Mouse (Mus musculus) layer of hippocampus, adult 8-10 months (tissue): ENCODE results near the gene Nat8f4. TPM values are rescaled to one million over a fixed set of nuclear protein-coding genes. Genes with fewer than 3 reads are reported as not detected.
"Not testable (repeated sequence)": the region's sequence is repeated elsewhere in the genome, so short reads cannot be mapped to it uniquely, and the experiment has no call there.

Experiments
- DNase-seq, 2 experiments: peaks; one replicate each; pipeline ENCODE4 v3.0.0; 2022; ENCODE audit warnings: low spot score in 2 of 2
- total RNA-seq, 4 experiments: library from RNA; stranded (reverse); gene quantifications; 2 replicates each; pipeline ENCODE4 v1.2.4; 2022

The Nat8f4 gene
- total RNA-seq, 4 experiments from 2014 or later = 6.0 to 10.0 (median 8.9) TPM

DNA sequence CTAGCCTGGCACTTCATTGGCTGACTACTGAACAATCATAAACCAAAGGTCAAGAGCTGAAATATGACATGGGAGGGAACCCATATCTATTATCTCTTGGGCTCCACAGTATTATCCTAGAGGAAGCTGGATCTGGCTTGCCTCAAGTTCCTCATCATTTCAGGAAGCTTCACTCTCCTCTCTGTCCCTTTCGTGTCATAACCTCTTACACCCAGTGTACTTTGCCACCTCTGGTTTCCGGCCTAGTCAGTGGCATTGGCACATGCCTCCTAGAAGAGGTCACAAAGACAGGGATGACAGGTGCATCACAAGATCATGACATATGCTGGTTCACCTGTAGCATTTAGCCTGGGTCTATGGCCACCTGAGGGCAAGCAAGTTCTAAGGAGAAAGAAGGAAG, 2.4 kb downstream of the Nat8f4 start:
- no peak for DNase-seq

DNA sequence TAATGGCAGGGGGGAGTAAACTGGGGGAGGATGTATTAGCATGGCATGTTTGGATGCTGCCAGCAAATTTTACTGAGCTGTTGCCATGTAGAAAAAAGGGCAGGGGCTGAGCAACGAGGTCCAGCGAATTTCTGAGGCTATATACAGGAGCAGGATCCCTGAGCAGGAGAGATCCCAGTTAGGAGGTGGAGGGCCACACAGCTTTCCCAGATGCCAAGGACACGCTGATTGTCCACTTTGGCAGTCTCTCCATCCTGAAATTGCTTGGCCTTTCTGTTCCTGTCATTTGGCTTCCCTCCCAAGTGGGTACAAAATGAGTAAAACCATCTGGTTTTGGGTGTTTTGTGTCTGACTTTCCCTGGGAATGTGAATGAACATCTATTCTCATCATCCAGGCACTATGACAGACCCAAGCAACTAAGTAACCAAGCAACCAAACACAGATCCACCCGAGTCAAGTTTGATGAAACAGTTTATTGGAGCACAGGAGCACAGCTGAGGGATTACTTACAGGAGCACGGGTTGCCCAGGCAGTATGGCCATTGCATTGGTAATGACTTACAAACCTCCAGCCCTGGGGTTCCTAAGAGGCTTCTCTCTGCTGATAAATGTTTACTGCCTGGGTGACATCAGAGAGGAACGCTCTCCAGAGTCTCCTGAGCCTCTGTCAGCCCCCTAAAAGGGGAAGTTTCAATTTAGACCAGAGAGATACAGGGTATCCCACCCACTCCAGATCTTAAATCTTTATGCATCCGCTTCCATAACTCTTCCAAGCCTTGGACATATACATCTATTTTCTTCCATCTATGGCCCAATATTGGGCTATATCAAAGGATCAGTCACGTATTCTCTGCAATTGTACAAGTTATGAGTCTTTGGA, 5.8 kb downstream of the Nat8f4 start:
- not testable (repeated sequence) for DNase-seq

DNA sequence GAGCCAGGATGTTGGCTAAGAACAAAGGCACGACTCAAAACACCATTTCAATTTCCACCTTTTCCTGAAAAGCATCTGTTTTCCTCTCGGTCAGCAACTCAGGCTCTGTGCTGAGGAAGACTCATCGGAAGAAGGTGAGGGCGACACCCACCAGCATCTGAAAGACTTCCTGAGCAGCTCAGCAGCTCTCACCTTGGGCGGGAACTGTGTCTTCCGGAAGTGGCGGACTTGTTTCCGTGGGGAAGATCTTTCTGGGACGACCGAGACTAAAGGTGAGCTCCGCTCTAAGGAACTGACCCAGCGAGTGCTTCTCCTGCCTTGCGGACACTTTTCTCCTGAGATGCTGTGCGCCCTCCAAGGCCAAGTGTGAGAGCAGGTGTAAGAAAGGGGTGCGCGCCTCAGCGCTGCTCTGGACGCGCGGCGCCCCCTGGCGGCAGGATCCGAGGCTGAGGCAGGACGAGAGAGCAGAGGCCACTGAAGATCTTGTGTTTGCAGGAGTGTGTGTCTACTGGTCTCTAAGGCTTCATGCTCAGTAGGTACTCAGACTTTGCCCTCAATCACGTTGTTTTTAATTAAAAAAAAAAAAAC, 9.5 kb downstream of the Nat8f4 start:
- DNase-seq = not testable (repeated sequence)

DNA sequence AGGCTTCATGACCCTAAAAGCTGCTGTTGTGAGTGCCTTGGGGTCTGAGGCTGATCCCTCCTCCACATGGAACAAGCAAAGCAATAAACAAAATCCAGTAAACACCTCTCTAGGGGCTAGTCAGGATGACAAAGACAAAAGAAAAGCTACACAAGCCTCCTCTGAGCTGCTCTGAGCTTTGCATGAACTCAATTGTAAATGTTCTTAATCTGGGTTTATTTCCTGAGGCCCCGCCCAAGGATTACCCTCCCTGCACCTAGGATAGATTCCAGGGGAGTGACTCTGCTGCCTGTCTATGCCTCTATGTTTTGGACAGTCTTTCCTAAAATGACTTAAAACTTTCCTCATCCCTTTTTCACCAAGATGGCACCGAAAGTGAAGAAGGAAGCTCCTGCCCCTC, 15.7 kb downstream of the Nat8f4 start:
- DNase-seq = no peak

DNA sequence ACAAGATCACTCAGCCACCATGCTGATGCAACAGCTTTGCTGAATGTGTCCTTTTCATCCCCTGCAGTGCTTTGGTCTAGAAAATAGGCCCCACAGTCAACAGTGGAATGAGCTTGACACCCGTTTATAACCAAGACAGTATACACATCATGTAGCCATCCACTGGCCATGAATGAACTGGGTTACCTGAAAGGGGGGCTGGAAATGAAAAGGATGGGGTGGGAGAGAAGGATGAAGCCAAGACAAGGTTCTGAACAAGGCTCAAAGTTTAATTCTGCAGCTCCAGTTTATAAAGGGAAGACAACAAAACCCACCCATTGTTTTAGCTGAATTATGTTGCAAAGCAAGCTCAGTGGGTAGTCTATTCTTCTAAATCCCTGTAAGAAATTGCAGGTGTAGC, 20.4 kb downstream of the Nat8f4 start:
- DNase-seq = no peak

DNA sequence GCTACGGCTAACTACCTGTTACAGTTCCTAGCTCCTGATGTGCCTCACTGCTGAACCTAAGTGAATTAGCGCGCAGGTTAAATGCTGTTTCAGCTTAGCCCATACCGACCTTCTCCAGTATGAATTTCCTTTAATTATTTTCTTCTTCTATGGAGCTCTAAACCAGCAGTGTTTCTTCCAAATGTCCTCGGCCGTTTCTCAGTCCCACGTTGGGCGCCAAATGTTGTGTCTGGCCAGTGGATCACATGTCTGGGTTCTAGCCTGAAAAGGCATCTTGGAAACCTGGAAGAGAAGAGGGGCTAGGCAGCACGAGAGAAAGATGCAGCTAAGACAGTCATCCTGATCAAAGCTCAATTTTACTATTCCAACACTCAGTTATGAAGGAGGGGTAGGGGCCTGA, 21.4 kb downstream of the Nat8f4 start:
- DNase-seq = not testable (repeated sequence)

DNA sequence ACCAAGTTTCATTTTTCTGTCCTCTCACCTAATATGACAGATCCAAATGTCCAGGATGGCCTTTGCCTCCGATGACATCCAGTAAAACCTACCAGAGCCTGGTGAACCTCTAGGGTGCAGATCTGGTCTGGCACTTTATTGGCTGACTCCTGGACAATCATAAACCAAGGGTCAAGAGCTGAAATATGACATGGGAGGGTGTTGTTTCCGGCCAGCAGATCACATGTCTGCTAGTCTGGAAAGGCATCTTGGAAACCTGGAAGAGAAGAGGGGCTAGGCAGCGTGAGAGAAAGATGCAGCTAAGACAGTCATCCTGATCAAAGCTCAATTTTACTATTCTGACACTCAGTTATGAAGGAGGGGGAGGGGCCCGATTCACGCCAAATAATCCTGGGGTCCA, 35.7 kb downstream of the Nat8f4 start, which contains the start of gene Nat8f2:
Gene Nat8f2, minus strand, starts transcription at position 153 of the 400 bp plus-strand sequence.
- DNase-seq = not testable (repeated sequence)

DNA sequence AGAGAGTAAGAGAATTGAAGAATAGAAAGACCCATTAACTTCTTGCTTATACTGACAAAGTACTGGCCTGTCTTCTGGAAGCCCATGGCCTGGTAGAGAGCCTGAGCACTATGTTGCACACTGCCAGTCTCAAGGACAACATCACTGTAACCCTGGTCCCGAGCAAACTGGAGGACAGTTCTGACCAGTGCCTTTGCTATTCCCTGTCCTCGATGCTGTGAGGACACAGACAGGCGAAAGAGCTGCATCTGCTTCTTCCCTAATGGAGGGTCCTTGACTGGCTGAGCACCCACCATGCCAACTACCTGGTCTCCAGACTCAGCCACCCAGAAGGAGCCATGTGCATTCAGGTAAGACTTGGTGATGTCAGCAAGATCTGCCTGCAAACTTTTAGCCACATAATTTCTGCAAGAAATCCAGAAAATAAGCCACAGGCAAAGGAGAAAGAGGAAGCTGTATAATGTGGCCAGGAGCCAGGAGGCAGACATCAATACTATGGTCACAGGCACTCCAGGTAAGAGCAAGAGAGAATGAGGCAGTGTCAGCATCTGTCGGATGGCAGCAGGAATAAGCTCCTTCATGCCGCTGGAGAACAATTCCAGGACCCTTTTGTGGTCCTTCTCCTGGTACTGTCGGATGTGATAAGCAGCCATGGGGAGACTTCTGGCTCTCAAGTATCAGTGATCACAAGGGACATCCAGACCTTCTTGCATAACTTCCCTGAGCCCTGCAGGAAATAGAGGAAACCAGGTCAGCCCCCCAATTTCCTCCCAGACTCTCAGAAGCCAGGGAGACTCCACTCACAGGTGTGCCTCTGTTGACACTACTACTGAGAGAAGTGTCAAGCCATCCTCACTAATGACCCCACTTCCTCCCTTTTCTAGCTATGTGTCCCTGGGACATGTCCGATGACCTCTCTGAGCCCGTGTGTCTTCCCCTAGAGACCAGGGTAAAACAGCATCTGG, 36.7 kb downstream of the Nat8f4 start:
- DNase-seq = no peak

DNA sequence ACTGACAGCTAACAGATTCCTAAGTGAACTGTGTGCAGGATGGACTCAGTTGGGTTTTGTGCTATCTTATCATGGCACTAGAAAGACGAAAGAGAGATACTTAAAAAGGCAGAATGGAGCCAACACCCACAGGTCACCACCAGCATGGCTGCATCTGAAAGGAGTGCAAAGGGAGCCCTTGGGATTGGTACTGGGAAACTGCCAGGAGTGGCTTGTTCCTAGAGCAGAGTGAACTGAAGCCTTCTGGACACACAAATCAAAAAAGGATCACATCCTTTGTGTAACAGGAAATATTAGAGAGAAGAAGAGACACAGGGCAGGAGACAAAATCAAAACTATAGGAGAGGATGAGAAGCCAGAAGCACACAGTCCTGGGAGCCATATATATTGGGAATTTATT, 37.7 kb downstream of the Nat8f4 start:
- not testable (repeated sequence) for DNase-seq

DNA sequence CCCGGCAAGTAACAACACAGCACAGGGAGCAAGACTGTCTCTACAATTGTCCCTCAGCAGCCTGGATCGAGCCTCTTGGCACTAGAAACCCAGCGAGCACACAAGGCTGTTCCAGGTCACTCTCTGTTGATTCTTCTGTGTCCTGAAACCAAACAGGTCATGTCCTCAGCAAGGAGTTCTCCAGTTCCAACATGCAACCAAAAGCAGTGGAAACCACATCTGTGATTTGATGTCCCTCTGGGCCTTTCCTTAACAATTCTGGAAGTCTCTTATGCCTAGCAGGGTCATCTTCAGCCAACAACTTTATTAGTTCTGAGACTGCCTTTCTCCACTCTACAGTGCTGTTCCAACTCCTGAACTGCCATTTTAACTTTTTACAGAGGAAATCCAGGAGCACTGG, 38.5 kb downstream of the Nat8f4 start:
- not testable (repeated sequence) for DNase-seq

DNA sequence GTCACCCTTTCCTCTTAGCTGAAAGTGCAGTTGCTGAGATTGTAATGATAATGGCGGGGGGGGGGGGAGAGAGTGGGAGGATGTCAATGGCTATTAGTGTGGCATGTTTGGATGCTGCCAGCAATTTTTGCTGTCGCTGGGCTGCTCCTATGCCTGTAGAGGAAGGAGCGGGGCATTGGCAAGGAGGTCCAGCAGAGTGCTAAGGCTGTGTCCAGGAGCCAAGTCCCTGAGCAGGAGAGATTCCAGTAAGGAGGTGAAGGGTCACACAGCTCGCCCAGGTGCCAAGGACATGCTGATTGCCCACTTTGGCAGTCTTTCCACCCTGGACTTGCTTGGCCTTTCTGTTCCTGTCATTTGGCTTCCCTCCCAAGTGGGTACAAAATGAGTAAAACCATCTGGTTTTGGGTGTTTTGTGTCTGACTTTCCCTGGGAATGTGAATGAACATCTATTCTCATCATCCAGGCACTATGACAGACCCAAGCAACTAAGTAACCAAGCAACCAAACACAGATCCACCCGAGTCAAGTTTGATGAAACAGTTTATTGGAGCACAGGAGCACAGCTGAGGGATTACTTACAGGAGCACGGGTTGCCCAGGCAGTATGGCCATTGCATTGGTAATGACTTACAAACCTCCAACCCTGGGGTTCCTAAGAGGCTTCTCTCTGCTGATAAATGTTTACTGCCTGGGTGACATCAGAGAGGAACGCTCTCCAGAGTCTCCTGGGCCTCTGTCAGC, 39.6 kb downstream of the Nat8f4 start:
- DNase-seq = peak; percentile 33 to 51

DNA sequence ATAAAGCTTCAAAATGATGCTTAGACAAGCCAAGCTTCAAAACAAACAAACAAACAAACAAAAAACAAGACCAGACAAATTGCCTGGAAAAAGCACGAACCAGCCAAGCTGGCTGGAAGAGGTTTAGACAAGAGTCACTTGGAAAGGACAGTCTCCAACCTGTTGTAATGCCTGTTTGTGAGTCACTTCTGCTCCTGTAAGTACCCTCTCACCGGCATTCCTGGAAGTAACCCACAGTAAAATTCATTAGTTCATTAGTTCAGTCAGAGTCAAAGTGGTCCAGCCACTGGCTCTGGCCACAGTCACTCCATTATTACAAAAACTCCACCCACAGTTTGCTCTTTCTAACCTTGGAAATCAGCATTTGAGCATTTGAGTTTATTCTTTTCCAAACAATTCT, 40.8 kb downstream of the Nat8f4 start:
- no peak for DNase-seq

DNA sequence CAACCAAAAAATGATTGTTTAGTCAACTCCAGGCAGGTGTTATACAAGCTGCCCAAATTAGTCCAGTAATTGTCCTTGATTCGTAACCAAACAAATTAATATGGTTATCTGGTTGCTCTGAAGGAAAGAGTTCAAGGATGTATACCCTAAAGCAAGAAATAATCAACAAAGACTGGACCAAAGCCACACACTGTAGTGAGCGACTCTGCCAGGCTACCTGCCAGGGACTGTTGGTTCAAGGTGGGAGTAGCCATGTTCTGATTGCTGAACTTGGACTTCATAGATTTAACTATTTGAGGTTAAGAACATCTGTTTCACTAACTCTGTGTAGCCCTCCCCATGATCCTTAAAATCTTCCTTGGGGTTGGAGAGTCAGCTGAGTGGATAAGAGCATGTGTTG, 41.5 kb downstream of the Nat8f4 start:
- no peak for DNase-seq

DNA sequence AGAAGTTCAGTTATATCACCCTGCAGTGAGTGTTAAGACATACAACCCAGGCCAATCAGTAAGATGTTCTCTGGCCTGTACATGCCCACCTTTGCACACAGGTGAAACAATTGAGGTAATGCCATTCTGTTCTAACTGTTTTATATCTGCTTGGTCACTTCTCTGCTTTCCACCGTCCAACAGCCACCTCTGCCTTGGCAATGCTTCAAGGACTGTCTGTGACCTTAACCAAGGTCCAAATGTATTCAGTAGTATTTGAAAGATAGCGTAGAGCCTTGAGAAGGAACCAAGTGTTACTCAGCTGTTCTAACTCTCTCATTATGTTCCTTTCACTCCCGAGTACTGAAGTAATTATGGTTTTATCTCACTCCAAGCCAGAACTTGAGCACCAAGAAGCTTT, 42.1 kb downstream of the Nat8f4 start:
- DNase-seq = no peak

DNA sequence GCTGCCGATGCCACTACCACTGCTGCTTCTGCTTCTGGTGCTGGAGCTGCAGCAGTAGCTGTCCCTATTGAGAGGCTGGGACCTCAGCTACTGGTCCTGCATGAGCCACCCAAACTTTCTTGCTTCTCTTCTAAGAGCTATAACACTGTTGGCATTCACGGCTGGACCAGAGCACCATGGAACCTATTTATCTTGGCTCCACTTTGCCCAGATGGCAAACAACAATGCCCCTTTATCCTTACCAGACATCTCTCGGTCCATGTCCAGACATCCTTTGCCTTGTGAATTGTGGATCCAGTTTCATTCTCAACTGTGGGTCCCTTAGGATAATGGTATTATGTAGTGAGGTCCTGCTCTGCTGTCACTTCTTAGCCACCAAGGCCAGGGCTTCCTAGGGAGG, 43.4 kb downstream of the Nat8f4 start:
- no peak for DNase-seq

DNA sequence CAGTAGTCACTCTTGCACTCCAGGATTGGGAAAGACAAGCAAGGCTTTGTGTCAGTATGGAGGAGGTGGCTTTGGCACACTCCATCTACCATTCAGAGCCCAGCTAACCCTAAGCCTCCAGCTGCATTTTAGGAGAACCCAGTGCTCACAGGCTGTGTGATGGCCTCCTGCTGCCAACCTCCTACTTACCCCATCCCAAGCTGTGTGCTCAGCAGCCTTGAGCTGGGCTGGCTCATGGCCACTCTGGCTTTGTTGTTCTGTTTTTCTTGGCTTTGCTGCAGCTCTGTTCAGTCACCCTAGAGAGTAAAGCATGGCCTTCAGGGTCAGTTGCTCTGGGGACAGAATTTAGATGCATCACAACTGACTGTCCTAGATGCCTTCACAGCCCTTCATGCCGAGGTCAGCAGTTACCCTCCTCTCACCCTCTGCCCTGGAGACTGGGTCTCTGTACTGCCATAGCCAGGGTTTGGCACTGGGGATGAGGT, 48.4 kb downstream of the Nat8f4 start:
- DNase-seq = peak; percentile 86 to 93

DNA sequence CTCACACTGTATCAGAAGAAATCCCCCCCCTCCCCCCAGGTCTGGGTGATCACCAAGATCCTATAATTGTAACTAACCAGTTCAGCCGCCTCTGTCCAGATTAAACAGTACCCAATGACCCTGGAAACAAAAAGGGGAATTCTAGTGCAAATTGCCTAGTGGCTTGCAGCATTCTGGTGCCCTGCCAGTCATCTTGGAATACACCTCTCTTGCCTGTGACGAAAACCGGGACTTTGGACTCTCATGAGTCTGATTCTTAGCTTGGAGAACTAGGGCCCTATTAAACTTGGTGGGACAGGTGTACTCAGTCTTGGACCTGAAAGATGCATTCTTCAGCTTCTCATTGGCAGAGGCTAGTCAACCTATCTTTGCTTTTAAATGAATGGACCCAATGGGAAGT, 51.2 kb downstream of the Nat8f4 start:
- DNase-seq = no peak

DNA sequence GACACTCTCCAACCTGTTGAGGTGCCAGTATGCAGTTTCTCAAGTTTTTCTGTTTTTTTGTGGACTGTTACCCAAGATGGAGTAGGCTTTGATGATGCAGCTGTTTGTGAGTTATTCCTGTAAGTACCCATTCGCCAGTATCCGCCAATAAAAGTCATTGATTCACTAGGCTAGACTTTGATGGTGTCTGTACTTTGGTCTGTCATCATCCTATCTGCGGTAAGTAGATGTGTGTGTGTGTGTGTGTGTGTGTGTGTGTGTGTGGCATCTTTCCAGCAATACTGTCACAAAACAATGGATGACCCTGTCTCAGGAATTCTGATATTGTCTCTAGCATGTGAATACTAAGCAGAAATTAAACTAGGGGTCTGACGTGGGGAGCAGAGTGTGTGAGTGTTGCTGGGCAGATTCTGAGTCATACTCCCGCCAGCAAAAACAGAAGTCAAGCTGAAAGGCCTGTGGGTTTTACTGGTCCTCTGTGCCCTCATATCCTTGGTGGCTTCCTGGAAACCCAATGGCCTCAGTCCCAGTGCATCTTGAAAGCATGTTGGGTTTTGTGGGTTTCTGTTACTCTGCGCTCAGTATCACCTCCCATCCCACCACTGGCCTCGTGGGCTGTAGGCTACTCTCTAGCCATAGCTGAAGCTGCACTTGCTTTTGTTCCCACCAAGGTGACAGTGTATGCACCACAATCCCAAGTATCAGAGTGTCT, 53.5 kb downstream of the Nat8f4 start:
- no peak for DNase-seq

DNA sequence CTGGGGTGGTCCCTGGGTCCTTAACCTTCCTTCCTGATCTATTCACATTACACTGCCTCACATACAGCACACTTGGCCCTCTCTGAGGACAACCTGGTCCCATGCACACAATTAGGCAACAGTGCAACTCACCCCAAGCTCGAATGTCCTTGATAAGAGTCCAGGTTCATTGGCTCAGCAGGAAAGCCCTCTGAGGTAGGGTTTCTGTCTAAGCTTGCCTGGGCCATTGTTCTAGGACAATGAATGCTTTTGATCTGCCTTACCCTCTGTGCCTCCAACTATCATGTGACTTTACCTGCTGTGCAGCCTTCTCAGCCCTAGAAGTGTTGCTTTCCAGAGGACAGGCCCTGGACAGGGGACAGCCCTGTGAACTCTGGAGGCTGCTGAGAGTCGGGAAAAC, 55.4 kb downstream of the Nat8f4 start:
- no peak for DNase-seq
